Mouse (Mus musculus): Measurements from ENCODE around the gene Ubash3b. TPM values are rescaled to one million over a fixed set of nuclear protein-coding genes. Genes with fewer than 3 reads are reported as not detected.

Gene Ubash3b
- polyA plus RNA-seq (2014; fragmentation: Nextera tagmentation; extraction: Ambion mirVana) = 7.4 and 8.3 TPM in 2 replicates

DNA sequence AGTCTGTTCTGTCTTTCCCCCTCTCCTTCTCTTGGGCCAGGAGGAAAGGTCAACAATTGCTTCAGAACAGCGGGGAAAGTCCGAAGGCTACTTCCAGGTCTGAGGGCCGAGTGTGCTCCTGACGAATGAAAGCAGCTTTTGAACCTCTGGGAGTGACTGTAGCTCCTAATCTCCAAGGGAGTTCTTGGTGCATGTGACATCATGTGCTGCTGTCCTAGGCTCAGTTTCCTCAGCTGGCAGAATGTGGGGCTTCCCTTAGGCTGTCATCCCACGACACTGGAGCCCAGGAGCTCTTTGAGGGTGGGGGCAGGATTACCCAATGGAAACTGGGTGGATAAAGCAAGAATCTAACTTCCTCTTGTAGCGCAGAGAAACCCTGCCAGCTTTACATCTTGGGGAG, at the start of gene Ubash3b:
TSS of gene Ubash3b (minus strand) at position 285 of the 400 bp plus-strand sequence.
- 85% methylated on average over 6 of the region's 6 CpGs for WGBS
- H3K9me3 ChIP-seq (ENCODE audit: control insufficient read depth, low read length) = no peaks in the 10 kb centered on the region
- H3K9ac ChIP-seq (ENCODE audit: low read length) = no peak within 1 kb of the TSS
- no peak within 1 kb of the TSS for H3K4me2 ChIP-seq (ENCODE audit: low read depth, low read length, severe bottlenecking)
- H3K36me3 ChIP-seq (ENCODE audit: control insufficient read depth, insufficient read depth, low read length) = no peaks in the 10 kb centered on the region
- ATAC-seq (replicated peaks; ENCODE audit: low FRiP score) (no peak), DNase-seq (ENCODE audit: low spot score) (no peak)
- H3K4me1 ChIP-seq (replicated peaks; ENCODE audit: control insufficient read depth, insufficient read depth, low read length) = peaks cover 12% of the 10 kb centered on the region
- H3K27me3 ChIP-seq (ENCODE audit: control insufficient read depth, insufficient read depth, low read length) = peaks cover 4% of the 10 kb centered on the region
- H3K4me3 ChIP-seq (ENCODE audit: low read depth, low read length) = no peak within 1 kb of the TSS
- no peak within 1 kb of the TSS for H3K27ac ChIP-seq (ENCODE audit: low read depth, low read length)

DNA sequence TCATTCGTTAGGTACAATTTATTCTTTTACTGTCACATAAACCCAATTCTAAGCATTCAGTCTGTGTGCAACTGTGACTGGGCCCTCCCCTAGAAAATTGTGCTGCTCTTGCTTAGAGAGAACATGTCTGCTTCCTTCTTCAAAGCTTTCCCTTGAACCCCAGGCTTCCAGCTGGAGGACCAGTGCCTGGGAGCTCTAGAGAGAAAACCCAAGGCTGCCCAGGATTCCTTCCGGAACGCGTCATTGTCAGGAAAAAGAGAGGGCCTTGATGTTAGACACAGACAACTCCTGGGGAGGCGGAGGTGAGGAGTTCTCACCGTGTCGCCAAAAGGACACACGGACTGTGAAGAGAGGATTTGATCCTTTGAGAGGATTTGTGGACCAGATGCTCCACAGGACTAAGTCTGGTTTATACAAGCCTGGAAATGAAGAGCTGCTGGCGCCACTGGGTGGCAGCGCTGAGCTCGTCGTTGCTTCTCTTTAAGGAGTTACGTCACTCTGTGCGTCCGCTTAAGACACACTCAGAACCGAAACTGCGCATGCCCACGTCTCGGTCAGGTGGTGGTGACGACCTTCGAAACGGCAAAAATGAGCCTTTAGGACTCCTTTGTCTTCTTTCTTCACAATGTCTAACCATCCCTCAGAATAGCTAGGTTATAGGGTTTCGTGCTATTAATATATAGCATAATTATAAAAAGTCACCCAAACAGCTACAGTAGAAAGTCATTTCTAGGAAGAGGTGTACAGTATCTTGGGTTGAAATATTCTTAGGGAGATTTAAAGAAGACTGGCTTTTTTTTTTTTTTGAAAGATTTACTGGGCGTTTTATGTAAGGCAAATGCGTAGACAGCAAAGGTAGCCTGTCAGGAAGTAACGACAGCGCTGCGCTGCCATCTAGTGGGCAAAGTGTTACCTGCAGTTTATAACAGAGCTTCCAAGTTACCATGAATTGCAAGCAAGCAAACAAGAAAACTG, 45.9 kb upstream of the Ubash3b start:
- no peaks in the 10 kb centered on the region for H3K36me3 ChIP-seq (ENCODE audit: control insufficient read depth, insufficient read depth, low read length)
- H3K27ac ChIP-seq (ENCODE audit: low read depth, low read length) = peak overlapping the region; percentile 81
- peak overlapping the region; percentile 50 for H3K4me2 ChIP-seq (ENCODE audit: low read depth, low read length, severe bottlenecking)
- H3K4me3 ChIP-seq (ENCODE audit: low read depth, low read length) = peak overlapping the region; percentile 27
- H3K27me3 ChIP-seq (ENCODE audit: control insufficient read depth, insufficient read depth, low read length) = no peaks in the 10 kb centered on the region
- 9% methylated on average over 28 of the region's 28 CpGs for WGBS
- no peaks in the 10 kb centered on the region for H3K9me3 ChIP-seq (ENCODE audit: control insufficient read depth, low read length)
- peak overlapping the region; percentile 48 for H3K9ac ChIP-seq (ENCODE audit: low read length)
- DNase-seq (ENCODE audit: low spot score) (peak; percentile 96), ATAC-seq (replicated peaks; ENCODE audit: low FRiP score) (peak; percentile 90)
- H3K4me1 ChIP-seq (replicated peaks; ENCODE audit: control insufficient read depth, insufficient read depth, low read length) = peaks cover 4% of the 10 kb centered on the region; the same call in 1 of the 2 replicates

DNA sequence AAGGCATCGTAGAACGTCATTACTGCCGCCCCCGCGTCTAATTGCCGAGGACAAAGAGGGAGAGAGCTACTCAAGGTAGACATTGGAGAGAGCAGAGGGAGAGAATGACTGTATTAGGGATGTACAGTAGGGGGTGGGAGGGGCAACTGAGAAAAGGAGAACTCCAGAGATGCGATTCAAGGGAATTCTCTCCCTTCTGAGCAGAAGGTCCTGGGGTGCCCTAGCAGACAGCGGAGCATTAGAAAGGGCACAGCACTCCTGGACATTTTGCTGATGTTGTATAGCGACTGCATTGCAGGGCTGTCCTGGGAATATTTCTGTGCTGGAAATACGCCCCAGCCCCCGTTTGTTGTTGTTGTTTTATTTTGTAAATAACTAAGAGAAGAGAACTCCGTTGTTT, 45.2 kb upstream of the Ubash3b start:
- Histone ChIP-seq H3K27ac (ENCODE audit: low read depth, low read length) (peak overlapping the region; percentile 81; the same call in 1 of the 2 replicates), H3K9ac (ENCODE audit: low read length) (peak overlapping the region; percentile 48; the same call in 1 of the 2 replicates), H3K27me3 (ENCODE audit: control insufficient read depth, insufficient read depth, low read length) (no peaks in the 10 kb centered on the region), H3K36me3 (ENCODE audit: control insufficient read depth, insufficient read depth, low read length) (no peaks in the 10 kb centered on the region), H3K9me3 (ENCODE audit: control insufficient read depth, low read length) (no peaks in the 10 kb centered on the region), H3K4me1 (replicated peaks; ENCODE audit: control insufficient read depth, insufficient read depth, low read length) (0 out of 2 replicates have a peak, but pooled peaks cover 2% of the 10 kb centered on the region), H3K4me2 (ENCODE audit: low read depth, low read length, severe bottlenecking) (no peak overlapping the region), H3K4me3 (ENCODE audit: low read depth, low read length) (no peak overlapping the region)
- DNase-seq (ENCODE audit: low spot score) (no peak), ATAC-seq (replicated peaks; ENCODE audit: low FRiP score) (no peak)
- WGBS = 87% methylated on average over 12 of the region's 12 CpGs

DNA sequence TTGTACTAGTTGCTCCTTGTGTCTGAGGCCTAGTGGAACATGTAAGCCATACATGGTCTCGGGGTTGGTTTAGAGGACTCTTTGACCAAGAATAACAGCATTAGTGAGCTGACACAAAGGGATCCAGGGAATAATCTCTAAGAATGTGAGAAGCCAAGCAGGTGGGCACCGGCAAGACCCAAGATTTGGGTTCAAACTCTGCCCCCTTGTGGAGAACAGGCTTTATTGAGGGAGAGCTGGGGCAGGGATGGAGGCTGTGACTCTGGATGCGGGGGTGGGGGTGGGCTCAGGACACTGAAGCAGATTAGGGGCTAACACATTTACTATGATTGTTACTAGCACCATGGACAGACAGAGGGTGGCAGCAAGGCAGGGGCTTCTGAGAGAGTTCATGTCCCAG, 43.8 kb upstream of the Ubash3b start:
- no peak overlapping the region for H3K4me3 ChIP-seq (ENCODE audit: low read depth, low read length)
- H3K4me1 ChIP-seq (replicated peaks; ENCODE audit: control insufficient read depth, insufficient read depth, low read length) = 0 out of 2 replicates have a peak, but pooled peaks cover 2% of the 10 kb centered on the region
- H3K27ac ChIP-seq (ENCODE audit: low read depth, low read length) = no peak overlapping the region
- H3K9me3 ChIP-seq (ENCODE audit: control insufficient read depth, low read length) = no peaks in the 10 kb centered on the region
- no peaks in the 10 kb centered on the region for H3K27me3 ChIP-seq (ENCODE audit: control insufficient read depth, insufficient read depth, low read length)
- ATAC-seq (replicated peaks; ENCODE audit: low FRiP score) = no peak
- no peak overlapping the region for H3K4me2 ChIP-seq (ENCODE audit: low read depth, low read length, severe bottlenecking)
- 59% methylated on average over 3 of the region's 3 CpGs for WGBS
- H3K9ac ChIP-seq (ENCODE audit: low read length) = no peak overlapping the region
- DNase-seq (ENCODE audit: low spot score) = no peak
- H3K36me3 ChIP-seq (ENCODE audit: control insufficient read depth, insufficient read depth, low read length) = no peaks in the 10 kb centered on the region

DNA sequence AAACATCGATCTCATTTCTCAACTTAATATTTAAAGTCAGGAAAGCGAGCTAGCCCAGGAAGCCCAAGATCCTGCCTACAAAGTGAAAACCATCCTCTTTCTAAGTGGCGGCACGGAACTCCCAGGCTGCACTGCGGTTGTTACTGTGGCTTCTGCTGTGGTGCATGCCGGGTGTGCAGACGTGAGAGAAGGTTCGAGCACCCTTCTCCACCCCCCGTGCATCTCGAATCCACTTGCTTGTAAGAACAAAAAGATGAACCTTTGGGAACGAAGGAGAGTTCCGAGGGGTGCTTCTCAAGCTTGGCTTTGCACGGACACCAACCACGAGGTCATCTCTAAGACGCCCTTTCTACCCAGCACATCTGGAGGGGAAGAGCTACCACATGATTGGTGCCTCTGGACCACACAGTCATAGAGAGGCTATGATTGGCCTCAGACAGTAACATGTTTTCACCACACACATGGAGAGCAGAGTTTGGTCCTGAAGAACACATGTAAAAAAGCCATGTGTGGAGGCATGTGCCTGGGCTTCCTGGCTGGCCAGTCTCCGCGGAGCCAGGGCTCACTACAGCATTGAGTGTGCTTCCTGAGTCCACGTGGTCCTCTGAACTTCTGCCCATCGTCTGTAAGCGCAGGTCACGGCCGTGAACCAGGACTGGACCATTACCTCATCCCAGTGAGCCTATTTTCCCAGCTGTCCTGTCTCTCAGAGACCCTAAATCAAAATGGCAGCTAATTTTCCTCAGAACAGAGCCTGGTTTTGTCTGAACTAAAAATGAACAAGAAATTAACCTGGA, 38.2 kb upstream of the Ubash3b start:
- no peaks in the 10 kb centered on the region for H3K9me3 ChIP-seq (ENCODE audit: control insufficient read depth, low read length)
- H3K4me1 ChIP-seq (replicated peaks; ENCODE audit: control insufficient read depth, insufficient read depth, low read length) = no peaks in the 10 kb centered on the region
- H3K4me2 ChIP-seq (ENCODE audit: low read depth, low read length, severe bottlenecking) = no peak overlapping the region
- H3K9ac ChIP-seq (ENCODE audit: low read length) = no peak overlapping the region
- H3K27ac ChIP-seq (ENCODE audit: low read depth, low read length) = no peak overlapping the region
- no peaks in the 10 kb centered on the region for H3K36me3 ChIP-seq (ENCODE audit: control insufficient read depth, insufficient read depth, low read length)
- no peak overlapping the region for H3K4me3 ChIP-seq (ENCODE audit: low read depth, low read length)
- ATAC-seq (replicated peaks; ENCODE audit: low FRiP score) = no peak
- DNase-seq (ENCODE audit: low spot score) = no peak
- WGBS = 87% methylated on average over 22 of the region's 22 CpGs
- no peaks in the 10 kb centered on the region for H3K27me3 ChIP-seq (ENCODE audit: control insufficient read depth, insufficient read depth, low read length)

DNA sequence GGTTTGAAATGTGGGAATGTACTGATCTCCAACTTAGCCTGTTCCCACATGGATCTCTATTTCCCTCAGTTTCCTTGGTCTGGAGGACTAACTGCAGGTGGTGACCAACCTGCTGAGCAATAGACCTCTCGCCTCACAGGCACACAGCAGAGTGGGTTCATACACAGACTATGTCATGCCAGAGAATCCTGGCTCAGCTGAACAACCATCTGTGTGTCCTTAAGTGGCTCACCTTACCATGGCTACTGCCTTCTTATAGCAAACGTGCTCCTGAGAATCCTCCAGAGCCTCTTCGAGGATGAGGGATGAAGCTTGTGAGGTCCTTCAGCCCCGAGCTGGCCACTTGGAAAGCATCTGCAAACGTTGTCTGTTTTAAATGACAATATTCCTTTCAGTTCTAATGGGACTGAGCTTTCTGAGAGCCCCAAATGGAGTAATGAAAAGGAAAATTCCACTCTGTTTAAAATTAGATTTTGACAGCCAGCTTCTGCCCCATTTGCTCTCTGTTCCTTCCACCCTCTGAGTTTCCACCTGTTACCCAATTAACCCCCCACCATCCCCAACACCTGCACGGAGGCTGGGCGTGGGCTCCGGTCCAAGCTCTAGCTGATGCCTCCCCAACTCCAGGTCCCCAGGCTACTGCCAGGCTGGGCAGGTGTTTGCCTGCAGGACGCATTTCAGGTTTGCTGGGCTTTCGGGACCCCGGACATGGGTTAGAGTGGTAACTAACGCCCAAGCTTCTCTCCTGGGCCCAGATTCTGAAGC, 37.2 kb upstream of the Ubash3b start:
- H3K27ac ChIP-seq (ENCODE audit: low read depth, low read length) = no peak overlapping the region
- H3K27me3 ChIP-seq (ENCODE audit: control insufficient read depth, insufficient read depth, low read length) = no peaks in the 10 kb centered on the region
- H3K36me3 ChIP-seq (ENCODE audit: control insufficient read depth, insufficient read depth, low read length) = no peaks in the 10 kb centered on the region
- WGBS = 82% methylated on average over 12 of the region's 12 CpGs
- no peak overlapping the region for H3K9ac ChIP-seq (ENCODE audit: low read length)
- ATAC-seq (replicated peaks; ENCODE audit: low FRiP score) = no peak
- no peak overlapping the region for H3K4me2 ChIP-seq (ENCODE audit: low read depth, low read length, severe bottlenecking)
- no peak overlapping the region for H3K4me3 ChIP-seq (ENCODE audit: low read depth, low read length)
- no peaks in the 10 kb centered on the region for H3K9me3 ChIP-seq (ENCODE audit: control insufficient read depth, low read length)
- no peaks in the 10 kb centered on the region for H3K4me1 ChIP-seq (replicated peaks; ENCODE audit: control insufficient read depth, insufficient read depth, low read length)
- DNase-seq (ENCODE audit: low spot score) = no peak

DNA sequence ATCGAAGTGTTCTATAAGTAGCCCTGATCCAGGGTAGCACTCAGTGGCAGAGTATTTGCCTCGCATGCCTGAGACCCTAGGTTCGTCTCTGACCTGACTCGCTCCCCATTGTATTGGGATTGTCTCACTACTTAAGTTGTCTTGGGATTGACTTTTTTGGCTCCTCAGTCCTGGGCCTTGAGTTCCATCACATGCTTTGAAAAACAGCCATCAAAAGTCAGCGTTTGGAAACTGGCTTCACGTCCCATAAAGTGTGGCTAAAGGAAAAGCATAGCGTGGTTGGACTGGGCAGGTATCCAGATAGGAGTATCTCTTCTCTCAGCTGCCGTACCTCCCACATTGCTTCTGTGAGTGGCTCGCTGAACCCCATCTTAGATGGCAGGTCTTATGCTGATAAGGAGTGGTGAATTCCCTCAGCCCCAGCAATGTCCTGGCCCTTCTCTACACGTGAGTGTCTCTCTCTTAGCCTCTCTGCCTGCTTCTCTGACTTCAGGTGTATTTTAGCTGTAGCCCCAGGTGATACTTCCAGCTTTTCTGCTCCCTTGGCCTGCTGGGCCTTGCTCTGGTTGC, 34.3 kb upstream of the Ubash3b start:
- Histone ChIP-seq H3K9me3 (ENCODE audit: control insufficient read depth, low read length) (no peaks in the 10 kb centered on the region), H3K4me2 (ENCODE audit: low read depth, low read length, severe bottlenecking) (no peak overlapping the region), H3K4me1 (replicated peaks; ENCODE audit: control insufficient read depth, insufficient read depth, low read length) (no peaks in the 10 kb centered on the region), H3K27ac (ENCODE audit: low read depth, low read length) (no peak overlapping the region), H3K36me3 (ENCODE audit: control insufficient read depth, insufficient read depth, low read length) (no peaks in the 10 kb centered on the region), H3K9ac (ENCODE audit: low read length) (no peak overlapping the region), H3K4me3 (ENCODE audit: low read depth, low read length) (no peak overlapping the region), H3K27me3 (ENCODE audit: control insufficient read depth, insufficient read depth, low read length) (no peaks in the 10 kb centered on the region)
- no peak for DNase-seq (ENCODE audit: low spot score)
- no peak for ATAC-seq (replicated peaks; ENCODE audit: low FRiP score)
- 91% methylated on average over 10 of the region's 10 CpGs for WGBS
